Mouse (Mus musculus): ENCODE data around the gene Spop. TPM values are rescaled to one million over a fixed set of nuclear protein-coding genes. Genes with fewer than 3 reads are reported as not detected.

The Spop gene
- polyA plus RNA-seq, 1 experiment from 2014 or later, result 204 TPM

GRCm38 (mm10) chr11:95392708-95393499 lies 21.0 kb upstream of the Spop start:
- peaks cover 44% of the 10 kb centered on the region for H3K36me3 ChIP-seq
- 75% methylated on average over 11 of the region's 11 CpGs for WGBS
- no peaks in the 10 kb centered on the region for H3K27me3 ChIP-seq
- no peak overlapping the region for H3K4me3 ChIP-seq
- H3K9ac ChIP-seq, result no peak overlapping the region
- peaks cover 5% of the 10 kb centered on the region; the same call in 1 of the 2 replicates for H3K4me1 ChIP-seq
- no peak overlapping the region for H3K4me2 ChIP-seq (replicated peaks)
- no peak for ATAC-seq (ENCODE audit: low FRiP score)
- no peak overlapping the region for H3K27ac ChIP-seq
- H3K9me3 ChIP-seq (replicated peaks), result no peaks in the 10 kb centered on the region

- no peaks in the 10 kb centered on the region for H3K27me3 ChIP-seq
- H3K4me2 ChIP-seq (replicated peaks), result no peak overlapping the region
- no peaks in the 10 kb centered on the region for H3K9me3 ChIP-seq (replicated peaks)
- no peak overlapping the region for H3K4me3 ChIP-seq
- H3K9ac ChIP-seq, result no peak overlapping the region
- no peak overlapping the region for H3K27ac ChIP-seq
- H3K4me1 ChIP-seq, result peaks cover 5% of the 10 kb centered on the region; the same call in 1 of the 2 replicates
- ATAC-seq (ENCODE audit: low FRiP score), result no peak
- WGBS, result 42% methylated on average over 5 of the region's 5 CpGs
- peaks cover 38% of the 10 kb centered on the region for H3K36me3 ChIP-seq
Observed at GRCm38 (mm10) chr11:95393500-95393816, 20.4 kb upstream of the Spop start.

GRCm38 (mm10) chr11:95394112-95394511 lies 19.8 kb upstream of the Spop start:
- Histone ChIP-seq H3K4me3 (no peak overlapping the region), H3K9ac (no peak overlapping the region), H3K27me3 (no peaks in the 10 kb centered on the region), H3K27ac (no peak overlapping the region), H3K9me3 (replicated peaks) (no peaks in the 10 kb centered on the region), H3K4me1 (peaks cover 5% of the 10 kb centered on the region; the same call in 1 of the 2 replicates), H3K4me2 (replicated peaks) (no peak overlapping the region), H3K36me3 (peaks cover 32% of the 10 kb centered on the region)
- no peak for ATAC-seq (ENCODE audit: low FRiP score)
- WGBS, result 57% methylated on average over 5 of the region's 5 CpGs

- Histone ChIP-seq H3K4me1 (peaks cover 8% of the 10 kb centered on the region; the same call in 1 of the 2 replicates), H3K4me3 (no peak overlapping the region), H3K36me3 (peaks cover 9% of the 10 kb centered on the region), H3K27ac (no peak overlapping the region), H3K9me3 (replicated peaks) (no peaks in the 10 kb centered on the region), H3K27me3 (peaks cover 4% of the 10 kb centered on the region; the same call in 1 of the 2 replicates), H3K9ac (no peak overlapping the region), H3K4me2 (replicated peaks) (no peak overlapping the region)
- 54% methylated on average over 1 of the region's 1 CpGs for WGBS
- no peak for ATAC-seq (ENCODE audit: low FRiP score)
Observed at GRCm38 (mm10) chr11:95396548-95396947, 17.3 kb upstream of the Spop start.

- WGBS, result 65% methylated on average over 14 of the region's 14 CpGs
- Histone ChIP-seq H3K36me3 (no peaks in the 10 kb centered on the region), H3K4me1 (peaks cover 11% of the 10 kb centered on the region), H3K27me3 (peaks cover 4% of the 10 kb centered on the region; the same call in 1 of the 2 replicates), H3K4me3 (no peak overlapping the region), H3K9ac (no peak overlapping the region), H3K27ac (no peak overlapping the region), H3K4me2 (replicated peaks) (no peak overlapping the region), H3K9me3 (replicated peaks) (no peaks in the 10 kb centered on the region)
- no peak for ATAC-seq (ENCODE audit: low FRiP score)
Observed at GRCm38 (mm10) chr11:95397843-95398835, 15.7 kb upstream of the Spop start.

DNA sequence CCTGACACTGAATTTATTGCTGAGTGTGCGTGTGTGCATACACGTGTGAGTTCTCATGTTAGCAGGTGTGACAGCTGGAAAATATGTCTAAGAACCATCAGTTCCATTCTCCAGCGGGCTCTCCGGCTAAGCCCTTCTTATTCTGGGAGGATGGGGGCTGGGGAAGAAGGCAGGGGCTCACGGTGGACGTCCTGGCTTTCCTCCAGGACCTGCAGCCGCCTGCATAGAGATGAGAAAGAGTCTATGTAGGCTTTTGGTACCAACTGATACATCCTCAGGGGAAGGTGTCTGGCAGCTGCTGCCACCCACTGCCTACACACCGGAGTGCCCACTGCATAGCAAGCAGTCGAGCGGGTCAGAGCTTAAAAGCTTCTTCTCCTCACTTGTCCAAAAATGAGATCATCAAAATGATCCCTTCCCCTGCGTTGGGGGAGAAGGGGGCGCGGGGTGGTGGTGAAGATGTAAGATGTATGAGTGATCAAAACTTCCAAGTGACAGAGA lies 14.3 kb upstream of the Spop start:
- H3K27ac ChIP-seq, result no peak overlapping the region
- H3K4me3 ChIP-seq, result no peak overlapping the region
- peaks cover 4% of the 10 kb centered on the region; the same call in 1 of the 2 replicates for H3K27me3 ChIP-seq
- WGBS, result 73% methylated on average over 13 of the region's 13 CpGs
- no peaks in the 10 kb centered on the region for H3K9me3 ChIP-seq (replicated peaks)
- ATAC-seq (ENCODE audit: low FRiP score), result no peak
- no peaks in the 10 kb centered on the region for H3K36me3 ChIP-seq
- H3K4me2 ChIP-seq (replicated peaks), result no peak overlapping the region
- H3K4me1 ChIP-seq, result peaks cover 11% of the 10 kb centered on the region
- no peak overlapping the region for H3K9ac ChIP-seq

DNA sequence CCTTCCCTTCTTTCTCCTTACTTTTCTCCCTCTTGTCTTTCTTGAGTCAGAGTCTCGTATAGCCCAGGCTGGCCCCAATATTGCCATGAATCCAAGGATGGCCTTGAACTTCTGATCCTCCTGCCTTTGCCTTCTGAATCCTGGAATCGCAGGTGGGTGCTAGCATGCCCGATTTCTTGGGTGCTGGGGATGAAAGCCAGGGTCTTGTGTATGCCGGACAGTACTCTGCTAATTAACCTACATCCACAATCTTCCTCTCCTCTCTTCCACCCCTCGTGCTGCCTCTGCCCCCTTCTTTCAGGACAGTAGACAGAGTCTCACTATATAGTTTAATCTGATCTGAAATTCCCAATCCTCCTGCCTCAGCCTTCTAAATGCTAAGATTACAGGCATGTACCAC lies 12.3 kb upstream of the Spop start:
- H3K4me1 ChIP-seq, result peaks cover 11% of the 10 kb centered on the region
- peaks cover 4% of the 10 kb centered on the region; the same call in 1 of the 2 replicates for H3K27me3 ChIP-seq
- no peak for ATAC-seq (ENCODE audit: low FRiP score)
- no peak overlapping the region for H3K9ac ChIP-seq
- no peak overlapping the region for H3K27ac ChIP-seq
- no peaks in the 10 kb centered on the region for H3K36me3 ChIP-seq
- WGBS, result 89% methylated on average over 5 of the region's 5 CpGs
- no peaks in the 10 kb centered on the region for H3K9me3 ChIP-seq (replicated peaks)
- no peak overlapping the region for H3K4me3 ChIP-seq
- no peak overlapping the region for H3K4me2 ChIP-seq (replicated peaks)

DNA sequence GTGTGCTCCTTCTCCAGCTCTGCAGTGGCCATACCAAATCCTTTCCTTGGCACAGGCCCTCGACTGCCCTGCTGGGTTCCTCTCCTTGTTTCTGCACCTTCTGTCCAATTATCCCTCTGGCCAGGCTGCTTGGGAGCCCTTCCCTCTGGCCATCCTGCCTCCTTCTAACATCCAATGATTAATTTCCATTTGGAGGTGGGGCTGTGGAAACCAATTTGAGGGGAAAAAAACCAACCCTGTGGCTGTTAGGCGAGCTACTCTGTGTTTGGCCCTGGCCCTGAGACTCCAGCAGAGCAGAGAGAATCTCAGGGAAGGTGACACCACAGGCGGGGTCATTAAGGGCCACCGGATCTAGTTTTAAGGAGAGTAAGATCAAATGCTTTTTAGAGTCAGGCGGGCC lies 11.7 kb upstream of the Spop start:
- peaks cover 11% of the 10 kb centered on the region for H3K4me1 ChIP-seq
- ATAC-seq (ENCODE audit: low FRiP score), result no peak
- 18% methylated on average over 5 of the region's 5 CpGs for WGBS
- no peaks in the 10 kb centered on the region for H3K36me3 ChIP-seq
- H3K27me3 ChIP-seq, result peaks cover 4% of the 10 kb centered on the region; the same call in 1 of the 2 replicates
- H3K9me3 ChIP-seq (replicated peaks), result no peaks in the 10 kb centered on the region
- H3K27ac ChIP-seq, result no peak overlapping the region
- H3K4me3 ChIP-seq, result no peak overlapping the region
- H3K9ac ChIP-seq, result no peak overlapping the region
- no peak overlapping the region for H3K4me2 ChIP-seq (replicated peaks)

GRCm38 (mm10) chr11:95402658-95403101 lies 11.2 kb upstream of the Spop start:
- ATAC-seq (ENCODE audit: low FRiP score), result no peak
- H3K9me3 ChIP-seq (replicated peaks), result no peaks in the 10 kb centered on the region
- no peak overlapping the region for H3K4me2 ChIP-seq (replicated peaks)
- no peak overlapping the region for H3K4me3 ChIP-seq
- WGBS, result 26% methylated on average over 8 of the region's 8 CpGs
- H3K27ac ChIP-seq, result no peak overlapping the region
- peaks cover 11% of the 10 kb centered on the region for H3K4me1 ChIP-seq
- H3K27me3 ChIP-seq, result peaks cover 4% of the 10 kb centered on the region; the same call in 1 of the 2 replicates
- no peaks in the 10 kb centered on the region for H3K36me3 ChIP-seq
- no peak overlapping the region for H3K9ac ChIP-seq

- H3K9ac ChIP-seq, result no peak overlapping the region
- H3K4me3 ChIP-seq, result no peak overlapping the region
- 60% methylated on average over 16 of the region's 16 CpGs for WGBS
- H3K4me1 ChIP-seq, result peaks cover 11% of the 10 kb centered on the region
- H3K27me3 ChIP-seq, result peaks cover 4% of the 10 kb centered on the region; the same call in 1 of the 2 replicates
- no peaks in the 10 kb centered on the region for H3K9me3 ChIP-seq (replicated peaks)
- ATAC-seq (ENCODE audit: low FRiP score), result no peak
- no peak overlapping the region for H3K4me2 ChIP-seq (replicated peaks)
- no peak overlapping the region for H3K27ac ChIP-seq
- no peaks in the 10 kb centered on the region for H3K36me3 ChIP-seq
Observed at GRCm38 (mm10) chr11:95403382-95404340, 10.2 kb upstream of the Spop start.

GRCm38 (mm10) chr11:95405771-95406170 lies 8.1 kb upstream of the Spop start:
- Histone ChIP-seq H3K27ac (no peak overlapping the region), H3K9ac (no peak overlapping the region), H3K4me3 (no peak overlapping the region), H3K27me3 (no peaks in the 10 kb centered on the region), H3K9me3 (replicated peaks) (no peaks in the 10 kb centered on the region), H3K36me3 (no peaks in the 10 kb centered on the region), H3K4me1 (peaks cover 7% of the 10 kb centered on the region), H3K4me2 (replicated peaks) (no peak overlapping the region)
- no peak for ATAC-seq (ENCODE audit: low FRiP score)
- 85% methylated on average over 4 of the region's 4 CpGs for WGBS

All from hindbrain, embryonic 12.5 days (tissue).